Mouse (Mus musculus) heart, postnatal 14 days (tissue): ENCODE data around the gene Rad51d. TPM values are rescaled to one million over a fixed set of nuclear protein-coding genes. Genes with fewer than 3 reads are reported as not detected.
"Not testable (repeated sequence)": the region's sequence is repeated elsewhere in the genome, so short reads cannot be mapped to it uniquely, and the experiment has no call there.

Experiments
- DNase-seq, 2 experiments: peaks; one replicate each; pipeline ENCODE4 v3.0.0; 2021 to 2022
- intact Hi-C: fragments of 180-260 bp; cut with DNase I; formaldehyde crosslinking; loops from one replicate; pipeline ENCODE4 v1.15.1; 2025
- long read RNA-seq, 2 experiments: library from polyadenylated mRNA; stranded (forward); transcript quantifications; one replicate each; pipeline ENCODE4 v2.0.0; 2021
- total RNA-seq, 2 experiments: library from RNA; stranded (reverse); gene quantifications; 2 replicates each; pipeline ENCODE4 v1.2.3; 2021

Gene Rad51d
- total RNA-seq: 1 to 10 TPM; 8.0 to 8.3 TPM
- long read RNA-seq, experiment 1, transcript Rad51d-201 (10 exons, 3,426 nt): major isoform, 12 of 14 reads
- long read RNA-seq, experiment 1, partial matches to known transcripts: 0 of 14 reads
- long read RNA-seq, experiment 1, other reads (novel, unspliced or antisense): 2 of 14 reads
- long read RNA-seq, experiment 2, transcript Rad51d-201 (10 exons, 3,426 nt): major isoform, 15 of 16 reads
- long read RNA-seq, experiment 2, partial matches to known transcripts: 0 of 16 reads
- long read RNA-seq, experiment 2, other reads (novel, unspliced or antisense): 1 of 16 reads

DNA sequence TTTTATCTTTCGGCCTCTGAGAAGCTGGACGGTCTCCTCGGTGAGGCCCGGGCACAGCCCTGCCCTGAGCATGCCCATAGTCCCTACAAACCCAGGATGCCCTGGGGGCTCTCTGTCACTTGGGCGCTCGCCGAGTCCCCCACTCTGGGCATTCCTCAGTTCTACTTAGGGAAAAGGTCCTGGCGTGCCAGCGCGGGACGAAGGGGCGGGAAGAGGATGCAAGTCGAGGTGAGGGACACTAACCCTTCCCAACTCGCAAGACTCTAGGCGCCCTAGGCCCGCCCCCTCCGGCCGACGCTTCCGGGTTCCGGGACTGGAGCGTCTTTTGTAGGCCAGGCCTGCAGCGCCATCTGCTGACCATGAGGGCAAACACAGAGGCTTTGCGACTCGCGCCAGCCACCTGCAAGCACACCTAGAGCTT, at the start of gene Rad51d:
TSS of gene Rad51d (minus strand) at position 273 of the 421 bp plus-strand sequence.
- DNase-seq: peak; percentile 95 to 97
- intact Hi-C loops: loop anchor here (1.0 to 5.0 kb wide), 4 partner anchors 128 to 655 kb away; partner anchors contain the start of genes Cct6b and Zfp830

GRCm38 (mm10) chr11:82933186-82933585, 42.8 kb upstream of the Rad51d start:
- DNase-seq: no peak
- intact Hi-C loops: loop anchor here (2.0 kb wide), 1 partner anchor 14 kb away; no protein-coding TSS in a partner anchor

DNA sequence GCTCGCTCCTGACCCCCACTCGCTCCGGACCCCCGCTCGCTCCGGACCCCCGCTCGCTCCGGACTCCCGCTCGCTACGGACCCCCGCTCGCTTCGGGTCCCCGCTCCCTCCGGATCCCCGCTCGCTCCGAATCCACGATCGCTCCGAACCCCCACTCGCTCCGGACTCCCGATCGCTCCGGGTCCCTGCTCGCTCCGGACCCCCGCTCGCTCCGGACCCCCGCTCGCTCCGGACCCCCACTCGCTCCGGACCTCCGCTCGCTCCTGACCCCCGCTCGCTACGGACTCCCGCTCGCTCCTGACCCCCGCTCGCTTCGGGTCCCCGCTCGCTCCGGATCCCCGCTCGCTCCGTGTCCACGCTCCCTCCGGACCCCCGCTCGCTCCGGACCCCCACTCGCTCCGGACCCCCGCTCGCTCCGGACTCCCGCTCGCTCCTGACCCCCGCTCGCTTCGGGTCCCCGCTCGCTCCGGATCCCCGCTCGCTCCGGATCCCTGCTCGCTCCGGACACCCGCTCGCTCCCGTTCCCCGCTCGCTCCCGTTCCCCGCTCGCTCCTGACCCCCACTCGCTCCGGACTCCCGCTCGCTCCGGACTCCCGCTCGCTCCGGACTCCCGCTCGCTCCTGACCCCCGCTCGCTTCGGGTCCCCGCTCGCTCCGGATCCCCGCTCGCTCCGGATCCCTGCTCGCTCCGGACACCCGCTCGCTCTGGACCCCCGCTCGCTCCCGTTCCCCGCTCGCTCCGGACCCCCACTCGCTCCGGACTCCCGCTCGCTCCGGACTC, 41.4 kb upstream of the Rad51d start:
- intact Hi-C loops: loop anchor here (2.0 kb wide), 1 partner anchor 15 kb away; no protein-coding TSS in a partner anchor
- peak in 1 of 2 experiments; percentile 40 for DNase-seq

- intact Hi-C loops, DNase-seq: not testable (repeated sequence)
Observed at GRCm38 (mm10) chr11:82931161-82931560, 40.7 kb upstream of the Rad51d start.

DNA sequence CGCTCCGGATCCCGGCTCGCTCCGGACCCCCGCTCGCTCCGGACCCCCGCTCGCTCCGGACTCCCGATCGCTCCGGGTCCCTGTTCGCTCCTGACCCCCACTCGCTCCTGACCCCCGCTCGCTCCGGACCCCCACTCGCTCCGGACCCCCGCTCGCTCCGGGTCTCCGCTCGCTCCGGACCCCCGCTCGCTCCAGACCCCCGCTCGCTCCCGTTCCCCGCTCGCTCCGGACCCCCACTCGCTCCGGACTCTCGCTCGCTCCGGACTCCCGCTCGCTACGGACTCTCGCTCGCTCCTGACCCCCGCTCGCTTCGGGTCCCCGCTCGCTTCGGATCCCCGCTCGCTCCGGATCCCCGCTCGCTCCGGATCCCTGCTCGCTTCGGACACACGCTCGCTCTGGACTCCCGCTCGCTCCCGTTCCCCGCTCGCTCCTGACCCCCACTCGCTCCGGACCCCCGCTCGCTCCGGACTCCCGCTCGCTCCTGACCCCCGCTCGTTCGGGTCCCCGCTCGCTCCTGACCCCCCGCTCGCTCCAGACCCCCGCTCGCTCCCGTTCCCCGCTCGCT, 40.1 kb upstream of the Rad51d start:
- DNase-seq: peak in 1 of 2 experiments; percentile 41
- intact Hi-C loops: not testable (repeated sequence)

DNA sequence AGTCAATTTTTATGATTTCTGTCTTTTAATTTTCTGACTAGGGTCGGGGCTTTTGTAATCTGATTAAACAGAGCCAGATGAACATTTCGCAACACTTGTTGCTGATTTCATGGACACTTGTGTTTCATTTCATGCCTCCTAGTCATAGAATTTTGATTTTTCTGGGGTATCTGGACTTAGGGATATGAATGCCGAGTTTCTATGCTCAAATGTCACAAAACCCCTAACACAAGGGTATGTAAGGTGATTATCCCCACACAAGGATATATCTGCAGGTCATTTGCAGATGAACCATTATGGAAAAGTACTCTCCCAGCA, 39.2 kb upstream of the Rad51d start:
- intact Hi-C loops: no loop called here
- no peak for DNase-seq

- peak in 1 of 2 experiments; percentile 14 for DNase-seq
- intact Hi-C loops: no loop called here
Observed at GRCm38 (mm10) chr11:82928897-82929632, 38.7 kb upstream of the Rad51d start.

DNA sequence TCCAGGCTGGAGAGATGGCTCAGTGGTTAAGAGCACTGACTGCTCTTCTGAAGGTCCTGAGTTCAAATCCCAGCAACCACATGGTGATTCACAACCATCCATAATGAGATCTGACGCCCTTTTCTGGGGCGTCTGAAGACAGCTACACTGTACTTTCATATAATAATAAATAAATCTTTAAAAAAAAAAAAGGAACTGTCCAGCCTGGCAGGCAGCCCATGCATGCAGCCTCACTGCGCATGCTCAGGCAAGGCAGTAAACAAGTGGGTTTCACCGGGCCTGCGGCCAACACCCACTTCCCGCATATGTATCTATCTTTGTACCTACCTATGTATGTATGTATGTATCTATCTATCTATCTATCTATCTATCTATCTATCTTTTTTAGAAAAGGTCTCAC, 33.5 kb upstream of the Rad51d start:
- DNase-seq, intact Hi-C loops: not testable (repeated sequence)

GRCm38 (mm10) chr11:82921691-82922090, 31.3 kb upstream of the Rad51d start:
- intact Hi-C loops: no loop called here
- DNase-seq: no peak

DNA sequence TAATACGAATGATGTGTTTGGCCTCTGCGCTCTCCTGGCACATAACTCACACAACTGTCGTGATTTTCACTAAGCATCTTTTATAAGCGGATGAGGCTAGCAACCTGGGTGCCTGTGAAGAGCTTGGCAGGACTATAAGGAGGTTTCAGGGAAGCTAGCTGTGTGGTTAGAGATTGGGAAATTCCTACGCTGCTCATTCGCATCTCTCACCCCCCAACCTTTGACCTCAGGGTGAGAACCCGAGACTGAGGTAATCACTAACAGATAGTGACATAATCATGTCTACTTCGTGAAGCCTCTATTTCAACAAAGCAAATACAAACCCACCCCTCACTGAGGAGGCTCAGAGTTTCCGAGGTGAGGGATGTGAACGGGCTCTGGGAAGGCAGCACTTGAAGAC, 30.4 kb upstream of the Rad51d start:
- intact Hi-C loops: no loop called here
- no peak for DNase-seq

DNA sequence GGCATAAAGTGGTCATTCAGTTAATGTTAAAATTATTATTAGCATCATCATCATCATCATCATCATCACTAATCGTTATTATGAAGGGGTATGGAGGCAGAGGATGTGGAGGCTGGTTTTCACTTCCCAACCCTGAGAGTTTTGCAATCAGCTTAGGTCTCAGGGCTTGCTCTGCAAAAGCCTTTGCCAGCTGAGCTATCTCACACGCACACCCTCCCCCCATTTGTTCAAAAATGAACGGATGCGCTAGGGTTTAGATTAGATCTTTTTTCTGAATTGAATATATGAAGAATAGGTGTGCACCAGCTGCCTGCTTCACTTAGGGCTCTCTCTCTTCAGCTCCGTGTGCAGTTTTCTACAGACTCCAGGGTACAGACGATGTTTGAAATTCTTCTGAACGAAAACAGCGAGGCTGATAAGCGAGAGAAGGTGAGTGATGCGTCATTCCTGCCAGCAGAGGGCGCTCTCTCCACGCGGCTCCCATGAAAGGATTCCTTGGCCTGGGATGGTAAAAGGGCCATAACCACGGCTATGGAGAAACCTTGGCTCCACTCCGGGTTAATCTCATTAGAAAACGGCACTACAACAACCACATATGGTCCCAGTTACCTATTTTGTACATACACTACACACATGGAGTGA, 24.4 kb upstream of the Rad51d start:
- intact Hi-C loops: loop anchor here (1.0 to 5.0 kb wide), 3 partner anchors 44 to 282 kb away; no protein-coding TSS in a partner anchor
- DNase-seq: peak; percentile 81 to 86

GRCm38 (mm10) chr11:82910679-82911389, 20.4 kb upstream of the Rad51d start:
- intact Hi-C loops: no loop called here
- peak; percentile 65 to 70 for DNase-seq

DNA sequence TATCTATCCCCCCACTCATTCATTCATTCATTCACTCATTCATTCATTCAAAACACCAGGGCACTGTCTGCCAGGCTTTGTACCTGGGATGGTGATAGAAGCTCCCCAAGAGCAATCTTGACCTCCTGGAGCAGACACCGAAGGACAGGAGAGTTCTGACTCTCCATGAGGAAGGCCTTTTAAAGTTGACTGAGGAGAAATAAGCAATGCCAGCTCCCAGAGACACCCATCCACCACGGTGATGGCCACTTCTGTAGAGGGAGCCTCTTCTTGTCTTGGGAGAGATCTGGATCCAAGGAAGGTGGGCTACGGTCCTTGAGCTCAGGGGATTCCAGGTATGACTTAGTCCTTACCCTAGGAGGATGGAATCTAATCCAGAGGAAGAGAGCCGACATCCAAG, 19.8 kb upstream of the Rad51d start, which contains the start of gene Unc45b:
TSS of gene Unc45b (plus strand) at position 301 of the 400 bp plus-strand sequence.
- intact Hi-C loops: no loop called here
- DNase-seq: no peak

- intact Hi-C loops: no loop called here
- no peak for DNase-seq
Observed at GRCm38 (mm10) chr11:82908608-82908989, 18.2 kb upstream of the Rad51d start.

GRCm38 (mm10) chr11:82907651-82908607, 17.5 kb upstream of the Rad51d start, which contains the start of gene Nle1:
TSS of gene Nle1 (minus strand) at chr11:82908411.
- intact Hi-C loops: no loop called here
- DNase-seq: peak; percentile 93 to 98

- intact Hi-C loops: no loop called here
- DNase-seq: no peak
Observed at GRCm38 (mm10) chr11:82905816-82906215, 15.4 kb upstream of the Rad51d start.

- intact Hi-C loops: no loop called here
- no peak for DNase-seq
Observed at GRCm38 (mm10) chr11:82904952-82905351, 14.5 kb upstream of the Rad51d start.
